Comparison of ENCODE assay signal across 7 mouse cellular contexts in genomic region chr19:7420841-7421601, GRCm38 (mm10). TPM values are rescaled to one million over a fixed set of nuclear protein-coding genes. Genes with fewer than 3 reads are reported as not detected.
A peak's percentile ranks its signal among the peaks of the same experiment; 100 is the strongest.
DNase-seq lines count a peak whose midpoint lies in the region; ATAC-seq and TF ChIP-seq lines count a peak whose summit lies in the region.

No protein-coding gene starts in this region.

- H3K4me1 ChIP-seq in kidney, embryonic 16.5 days (ENCODE audit: insufficient read depth, low read length): peaks cover 64% of the 10 kb centered on the region
- peaks cover 45% of the 10 kb centered on the region for H3K4me1 ChIP-seq in forebrain, embryonic 11.5 days (replicated peaks; ENCODE audit: control insufficient read depth, insufficient read depth, low read length)
- H3K4me1 ChIP-seq in hindbrain, embryonic 15.5 days (replicated peaks): peaks cover 75% of the 10 kb centered on the region
- H3K4me1 ChIP-seq in neural tube, embryonic 14.5 days (ENCODE audit: control insufficient read depth, insufficient read depth, low read length): peaks cover 72% of the 10 kb centered on the region
- peaks cover 27% of the 10 kb centered on the region for H3K4me1 ChIP-seq in liver, postnatal 0 days (ENCODE audit: insufficient read depth)

- no peaks in the 10 kb centered on the region for H3K27me3 ChIP-seq in kidney, embryonic 16.5 days (ENCODE audit: insufficient read depth, low read length)
- no peaks in the 10 kb centered on the region for H3K27me3 ChIP-seq in forebrain, embryonic 11.5 days (ENCODE audit: control insufficient read depth, insufficient read depth, low read length)
- H3K27me3 ChIP-seq in hindbrain, embryonic 15.5 days: no peaks in the 10 kb centered on the region
- H3K27me3 ChIP-seq in neural tube, embryonic 14.5 days (ENCODE audit: control insufficient read depth, insufficient read depth, low read length): no peaks in the 10 kb centered on the region
- peaks cover 13% of the 10 kb centered on the region for H3K27me3 ChIP-seq in liver, postnatal 0 days (ENCODE audit: insufficient read depth, low read length)

- H3K4me3 ChIP-seq in kidney, embryonic 16.5 days (ENCODE audit: low read length): no peak overlapping the region
- no peak overlapping the region for H3K4me3 ChIP-seq in forebrain, embryonic 11.5 days (ENCODE audit: low read depth, low read length)
- H3K4me3 ChIP-seq in hindbrain, embryonic 15.5 days: no peak overlapping the region
- H3K4me3 ChIP-seq in neural tube, embryonic 14.5 days (ENCODE audit: low read depth, low read length): peak overlapping the region; percentile 39; the same call in 1 of the 2 replicates
- H3K4me3 ChIP-seq in liver, postnatal 0 days (ENCODE audit: low read depth, low read length): no peak overlapping the region

- ATAC-seq in kidney, embryonic 16.5 days (ENCODE audit: low FRiP score, low TSS enrichment): no peak
- ATAC-seq in forebrain, embryonic 11.5 days (replicated peaks; ENCODE audit: low FRiP score): no peak
- ATAC-seq in hindbrain, embryonic 15.5 days (ENCODE audit: low FRiP score, low read depth): no peak
- ATAC-seq in neural tube, embryonic 14.5 days (ENCODE audit: low read depth): no peak
- no peak for ATAC-seq in liver, postnatal 0 days

- no peak for TF ChIP-seq EP300 in liver, postnatal 0 days (IDR thresholded peaks at IDR 0.05; ENCODE audit: low read depth)

- peaks cover 27% of the 10 kb centered on the region for H3K36me3 ChIP-seq in kidney, embryonic 16.5 days (ENCODE audit: insufficient read depth, low read length)
- peaks cover 3% of the 10 kb centered on the region; the same call in 1 of the 2 replicates for H3K36me3 ChIP-seq in forebrain, embryonic 11.5 days (ENCODE audit: control insufficient read depth, insufficient read depth, low read length)
- H3K36me3 ChIP-seq in hindbrain, embryonic 15.5 days: peaks cover 11% of the 10 kb centered on the region
- H3K36me3 ChIP-seq in neural tube, embryonic 14.5 days (ENCODE audit: control insufficient read depth, insufficient read depth, low read length): peaks cover 30% of the 10 kb centered on the region
- H3K36me3 ChIP-seq in liver, postnatal 0 days (replicated peaks; ENCODE audit: insufficient read depth, low read length): peaks cover 1% of the 10 kb centered on the region; the same call in 1 of the 2 replicates

- WGBS in kidney, embryonic 16.5 days: 57% methylated on average over 16 of the region's 27 CpGs
- WGBS in forebrain, embryonic 11.5 days: 42% methylated on average over 27 of the region's 27 CpGs
- 33% methylated on average over 27 of the region's 27 CpGs for WGBS in hindbrain, embryonic 15.5 days
- 30% methylated on average over 27 of the region's 27 CpGs for WGBS in neural tube, embryonic 14.5 days
- WGBS in liver, postnatal 0 days (ENCODE audit: insufficient replicate concordance): 82% methylated on average over 27 of the region's 27 CpGs

- TF ChIP-seq CTCF in liver, postnatal 0 days (IDR thresholded peaks at IDR 0.05; ENCODE audit: low read depth): no peak

- H3K9me3 ChIP-seq in kidney, embryonic 16.5 days (ENCODE audit: low read length): no peaks in the 10 kb centered on the region
- H3K9me3 ChIP-seq in forebrain, embryonic 11.5 days (ENCODE audit: control insufficient read depth, low read length): no peaks in the 10 kb centered on the region
- no peaks in the 10 kb centered on the region for H3K9me3 ChIP-seq in hindbrain, embryonic 15.5 days
- H3K9me3 ChIP-seq in neural tube, embryonic 14.5 days (ENCODE audit: control insufficient read depth, low read length): no peaks in the 10 kb centered on the region
- H3K9me3 ChIP-seq in liver, postnatal 0 days (ENCODE audit: low read length): no peaks in the 10 kb centered on the region

- no peak overlapping the region for H3K4me2 ChIP-seq in kidney, embryonic 16.5 days (replicated peaks; ENCODE audit: low read depth, low read length)
- H3K4me2 ChIP-seq in forebrain, embryonic 11.5 days (ENCODE audit: low read depth, low read length, severe bottlenecking): peak overlapping the region; percentile 92
- H3K4me2 ChIP-seq in hindbrain, embryonic 15.5 days: peak overlapping the region; percentile 93
- H3K4me2 ChIP-seq in neural tube, embryonic 14.5 days (ENCODE audit: low read depth, low read length): peak overlapping the region; percentile 91
- no peak overlapping the region for H3K4me2 ChIP-seq in liver, postnatal 0 days (ENCODE audit: low read depth, low read length)

- intact Hi-C loops in left cerebral cortex, postnatal 25 days (cut with DNase I): no loop called here

- peak; percentile 29 for DNase-seq in kidney, postnatal 10 days
- DNase-seq in forebrain, embryonic 11.5 days (ENCODE audit: low spot score): peak; percentile 65
- DNase-seq in left cerebral cortex, postnatal 25 days (ENCODE audit: low spot score in 2 of 2): no peak
- DNase-seq in liver, postnatal 0 days: no peak

- no peak overlapping the region for H3K27ac ChIP-seq in kidney, embryonic 16.5 days (ENCODE audit: low read length)
- no peak overlapping the region for H3K27ac ChIP-seq in forebrain, embryonic 11.5 days (ENCODE audit: low read depth, low read length)
- H3K27ac ChIP-seq in hindbrain, embryonic 15.5 days (replicated peaks): peak overlapping the region; percentile 86
- H3K27ac ChIP-seq in neural tube, embryonic 14.5 days (ENCODE audit: low read depth, low read length): peak overlapping the region; percentile 88
- H3K27ac ChIP-seq in liver, postnatal 0 days (ENCODE audit: low read depth): no peak overlapping the region

- no peak overlapping the region for H3K9ac ChIP-seq in kidney, embryonic 16.5 days (replicated peaks; ENCODE audit: low read length)
- H3K9ac ChIP-seq in forebrain, embryonic 11.5 days (ENCODE audit: low read length): peak overlapping the region; percentile 56; the same call in 1 of the 2 replicates
- H3K9ac ChIP-seq in hindbrain, embryonic 15.5 days: peak overlapping the region; percentile 31
- peak overlapping the region; percentile 73 for H3K9ac ChIP-seq in neural tube, embryonic 14.5 days (replicated peaks; ENCODE audit: low read depth, low read length)
- no peak overlapping the region for H3K9ac ChIP-seq in liver, postnatal 0 days (replicated peaks)

RNA-seq across cellular contexts. Expression of gene 2700081O15Rik, which starts 3.6 kb away (rescaled TPM):
- 4.8 and 5.4 TPM in 2 replicates for polyA plus RNA-seq in kidney, embryonic 16.5 days (2015; fragmentation: Nextera tagmentation; extraction: Ambion mirVana)
- polyA plus RNA-seq in forebrain, embryonic 11.5 days (2014; fragmentation: Nextera tagmentation; extraction: Ambion mirVana): 11.5 and 14.2 TPM in 2 replicates
- 15.3 and 17.2 TPM in 2 replicates for polyA plus RNA-seq in hindbrain, embryonic 15.5 days (2015; fragmentation: Nextera tagmentation; extraction: Ambion mirVana)
- 17.0 and 17.2 TPM in 2 replicates for polyA plus RNA-seq in neural tube, embryonic 14.5 days (2014; fragmentation: Nextera tagmentation; extraction: Ambion mirVana)
- 10 to 100 TPM; 36.0 to 36.2 TPM for total RNA-seq in left cerebral cortex, postnatal 25 days (2021)
- 0.58 and 0.75 TPM in 2 replicates for polyA plus RNA-seq in liver, postnatal 0 days (2015; fragmentation: Nextera tagmentation; extraction: Ambion mirVana)

RNA-seq across cellular contexts. Expression of gene Spindoc, which starts 38.2 kb away (rescaled TPM):
- 33.2 and 35.7 TPM in 2 replicates for polyA plus RNA-seq in kidney, embryonic 16.5 days (2015; fragmentation: Nextera tagmentation; extraction: Ambion mirVana)
- 39.9 and 52.0 TPM in 2 replicates for polyA plus RNA-seq in forebrain, embryonic 11.5 days (2014; fragmentation: Nextera tagmentation; extraction: Ambion mirVana)
- 28.9 and 32.2 TPM in 2 replicates for polyA plus RNA-seq in hindbrain, embryonic 15.5 days (2015; fragmentation: Nextera tagmentation; extraction: Ambion mirVana)
- 15.8 and 22.6 TPM in 2 replicates for polyA plus RNA-seq in neural tube, embryonic 14.5 days (2014; fragmentation: Nextera tagmentation; extraction: Ambion mirVana)
- total RNA-seq in left cerebral cortex, postnatal 25 days (2021): 10 to 100 TPM; 29.0 to 32.0 TPM
- polyA plus RNA-seq in liver, postnatal 0 days (2015; fragmentation: Nextera tagmentation; extraction: Ambion mirVana): 2.2 and 3.6 TPM in 2 replicates

Comparison
In these comparisons a context has a peak if more than half of its experiments do, and no peak if none do; other contexts are left out.
1. DNase-seq: peak in kidney, postnatal 10 days (single experiment) and forebrain, embryonic 11.5 days (single experiment); none in left cerebral cortex, postnatal 25 days (0 of 2) and liver, postnatal 0 days (single experiment).
2. H3K27ac ChIP-seq: peak in hindbrain, embryonic 15.5 days (single experiment) and neural tube, embryonic 14.5 days (single experiment); none in kidney, embryonic 16.5 days (single experiment), forebrain, embryonic 11.5 days (single experiment) and liver, postnatal 0 days (single experiment).
3. H3K4me2 ChIP-seq: peak in forebrain, embryonic 11.5 days (single experiment), hindbrain, embryonic 15.5 days (single experiment) and neural tube, embryonic 14.5 days (single experiment); none in kidney, embryonic 16.5 days (single experiment) and liver, postnatal 0 days (single experiment).
4. H3K9ac ChIP-seq: peak in forebrain, embryonic 11.5 days (single experiment), hindbrain, embryonic 15.5 days (single experiment) and neural tube, embryonic 14.5 days (single experiment); none in kidney, embryonic 16.5 days (single experiment) and liver, postnatal 0 days (single experiment).